Mouse (Mus musculus): Measurements from ENCODE around the gene Kcns1. TPM values are rescaled to one million over a fixed set of nuclear protein-coding genes. Genes with fewer than 3 reads are reported as not detected.

Gene Kcns1
- not detected for total RNA-seq (2023)

GRCm38 (mm10) chr2:164170902-164171301 lies at the start of gene Kcns1:
TSS of gene Kcns1 (minus strand) at chr2:164171113.

GRCm38 (mm10) chr2:164199626-164200327 lies 28.9 kb upstream of the Kcns1 start, which contains the start of gene Wfdc15a:
TSS of gene Wfdc15a (minus strand) at chr2:164200130.

GRCm38 (mm10) chr2:164190576-164190975 lies 19.7 kb upstream of the Kcns1 start, which contains the start of gene Wfdc12:
TSS of gene Wfdc12 (minus strand) at chr2:164190608.

GRCm38 (mm10) chr2:164182692-164183255 lies 11.9 kb upstream of the Kcns1 start, which contains the start of gene Wfdc5:
TSS of gene Wfdc5 (minus strand) at chr2:164182742.

Other genes with a start within 250 kb of the Kcns1 start
- 122 TPM for gene Ywhab, start 176.2 kb downstream of the Kcns1 start, total RNA-seq (2023)
- 5.7 TPM for gene Pabpc1l, start 145.7 kb downstream of the Kcns1 start, total RNA-seq (2023)
- 319 TPM for gene Stk4, start 100.8 kb downstream of the Kcns1 start, total RNA-seq (2023)
- 79.3 TPM for gene Tomm34, start 99.9 kb downstream of the Kcns1 start, total RNA-seq (2023)
- not detected for gene Wfdc5, start 11.6 kb upstream of the Kcns1 start, total RNA-seq (2023)
- gene Wfdc12, start 19.5 kb upstream of the Kcns1 start, total RNA-seq (2023): not detected
- gene Wfdc15a, start 29.0 kb upstream of the Kcns1 start, total RNA-seq (2023): not detected
- gene Wfdc15b, start 50.5 kb upstream of the Kcns1 start, total RNA-seq (2023): not detected
- gene Svs2, start 67.4 kb upstream of the Kcns1 start, total RNA-seq (2023): not detected
- gene Svs3b, start 85.5 kb upstream of the Kcns1 start, total RNA-seq (2023): not detected
- not detected for gene Svs4, start 107.3 kb upstream of the Kcns1 start, total RNA-seq (2023)
- gene Svs3a, start 118.2 kb upstream of the Kcns1 start, total RNA-seq (2023): not detected
- gene Svs6, start 145.6 kb upstream of the Kcns1 start, total RNA-seq (2023): not detected
- not detected for gene Svs5, start 161.6 kb upstream of the Kcns1 start, total RNA-seq (2023)
- gene Slpi, start 218.0 kb upstream of the Kcns1 start, total RNA-seq (2023): 15.5 TPM
- gene Rbpjl, start 232.0 kb upstream of the Kcns1 start, total RNA-seq (2023): not detected
- gene Matn4, start 234.0 kb upstream of the Kcns1 start, total RNA-seq (2023): 0.65 TPM

All from CD4-positive naive resting alpha-beta T cell, adult 57 days (primary cell).